Mouse (Mus musculus) left cerebral cortex, postnatal 36 days (tissue): ENCODE results near the gene Slamf8. TPM values are rescaled to one million over a fixed set of nuclear protein-coding genes. Genes with fewer than 3 reads are reported as not detected.
A peak's percentile ranks its signal among the peaks of the same experiment; 100 is the strongest.

Experiments
- DNase-seq, 2 experiments: peaks; one replicate each; pipeline ENCODE4 v3.0.0; 2021 to 2022; ENCODE audit warnings: low spot score in 2 of 2, mixed read lengths in 1 of 2
- intact Hi-C: fragments of 180-260 bp; cut with DNase I; formaldehyde crosslinking; loops from one replicate; pipeline ENCODE4 v1.15.1; 2025
- total RNA-seq, 2 experiments: library from RNA; stranded (reverse); gene quantifications; 2 replicates each; pipeline ENCODE4 v1.2.3; 2021

Gene Slamf8
- total RNA-seq, 2 experiments from 2014 or later: not detected

- no peak for DNase-seq
- intact Hi-C loops: no loop called here
Observed at GRCm38 (mm10) chr1:172611304-172611703, 20.9 kb upstream of the Slamf8 start.

DNA sequence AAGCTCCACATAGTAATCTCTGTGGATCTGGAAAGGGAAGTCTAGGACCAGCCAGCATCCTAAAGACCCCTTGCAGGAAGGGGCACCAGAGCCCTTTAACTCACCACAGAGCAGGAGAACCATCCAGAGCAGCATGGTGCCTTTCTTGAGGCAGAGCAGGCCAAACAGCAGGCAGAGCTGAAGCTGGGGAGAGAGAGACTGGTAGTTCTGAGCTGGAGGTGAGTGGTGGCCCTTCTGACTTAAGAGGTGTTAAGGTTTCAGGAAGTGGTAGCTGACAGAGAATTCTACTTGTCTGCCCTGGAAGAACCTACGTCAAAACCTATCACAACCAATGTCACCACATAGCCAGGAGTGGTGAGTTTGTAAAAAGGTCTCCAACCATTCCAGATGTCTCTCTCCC, 12.0 kb upstream of the Slamf8 start, which contains the start of gene Fcrl6:
Gene Fcrl6, minus strand, starts transcription at position 226 of the 400 bp plus-strand sequence.
- intact Hi-C loops: no loop called here
- DNase-seq: no peak

DNA sequence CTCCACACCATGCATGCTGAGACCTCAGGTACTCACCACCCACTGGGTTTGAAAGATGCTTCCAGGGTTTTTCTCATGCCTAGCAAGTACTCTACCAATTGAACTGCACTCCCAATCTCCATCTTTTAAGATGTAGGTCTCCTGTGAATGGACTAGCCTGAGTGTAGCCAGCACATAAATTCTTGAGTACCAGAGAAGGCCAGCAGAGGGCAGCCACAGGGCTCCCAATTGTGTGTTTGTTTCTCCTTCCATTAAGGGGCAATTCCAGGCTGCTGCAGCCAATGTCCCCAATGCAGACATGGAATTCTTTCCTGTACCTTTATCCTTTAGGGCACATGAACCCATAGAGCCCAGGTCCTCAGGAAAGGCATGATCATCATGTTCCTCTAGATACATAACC, 4.1 kb upstream of the Slamf8 start:
- intact Hi-C loops: no loop called here
- peak in 1 of 2 experiments; percentile 24 for DNase-seq

- intact Hi-C loops: no loop called here
- DNase-seq: no peak
Observed at GRCm38 (mm10) chr1:172593956-172594355, 3.6 kb upstream of the Slamf8 start.

GRCm38 (mm10) chr1:172593321-172593720, 3.0 kb upstream of the Slamf8 start:
- intact Hi-C loops: no loop called here
- DNase-seq: no peak

- DNase-seq: no peak
- intact Hi-C loops: no loop called here
Observed at GRCm38 (mm10) chr1:172585612-172586567, 4.5 kb downstream of the Slamf8 start.

DNA sequence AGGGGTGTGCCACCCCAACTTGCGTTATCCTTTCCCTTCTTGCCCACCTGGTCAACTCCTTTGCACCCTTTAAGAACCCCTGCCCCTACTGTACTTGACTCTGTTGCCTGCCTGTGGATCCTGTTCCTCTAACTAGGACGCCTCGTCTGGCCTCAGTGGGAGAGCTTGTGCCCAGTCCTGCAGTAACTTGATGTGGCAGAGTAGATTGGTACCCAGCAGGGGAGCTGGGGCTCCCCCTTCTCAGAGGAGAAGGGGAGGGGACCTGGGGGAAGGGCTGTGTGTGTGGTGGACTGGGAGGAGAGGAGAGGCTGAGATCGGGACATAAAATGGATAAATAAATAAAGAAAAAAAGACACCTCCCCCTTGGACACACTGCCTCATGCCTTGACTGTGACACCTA, 5.3 kb downstream of the Slamf8 start:
- intact Hi-C loops: no loop called here
- no peak for DNase-seq

DNA sequence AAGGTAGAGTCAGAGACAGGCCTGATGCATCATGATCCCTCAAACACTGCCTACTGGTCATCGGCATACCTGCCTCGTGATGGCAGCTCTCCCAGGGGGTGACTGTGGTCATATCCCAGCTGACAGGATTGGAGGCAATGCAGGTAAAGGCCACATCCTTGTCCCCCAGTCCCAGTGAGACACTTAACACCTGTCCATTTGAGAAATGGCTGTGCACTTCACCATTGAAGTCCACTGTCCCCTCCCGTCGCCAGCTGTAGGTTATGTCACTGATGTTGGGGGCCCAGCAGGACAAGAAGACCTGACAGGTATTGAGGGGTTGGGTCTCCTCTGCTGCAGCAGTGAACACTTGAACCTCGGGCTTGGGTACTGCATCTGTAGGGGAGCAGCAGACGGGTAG, 6.1 kb downstream of the Slamf8 start:
- intact Hi-C loops: no loop called here
- DNase-seq: no peak

- intact Hi-C loops: no loop called here
Observed at GRCm38 (mm10) chr1:172582436-172582835, 7.9 kb downstream of the Slamf8 start.

DNA sequence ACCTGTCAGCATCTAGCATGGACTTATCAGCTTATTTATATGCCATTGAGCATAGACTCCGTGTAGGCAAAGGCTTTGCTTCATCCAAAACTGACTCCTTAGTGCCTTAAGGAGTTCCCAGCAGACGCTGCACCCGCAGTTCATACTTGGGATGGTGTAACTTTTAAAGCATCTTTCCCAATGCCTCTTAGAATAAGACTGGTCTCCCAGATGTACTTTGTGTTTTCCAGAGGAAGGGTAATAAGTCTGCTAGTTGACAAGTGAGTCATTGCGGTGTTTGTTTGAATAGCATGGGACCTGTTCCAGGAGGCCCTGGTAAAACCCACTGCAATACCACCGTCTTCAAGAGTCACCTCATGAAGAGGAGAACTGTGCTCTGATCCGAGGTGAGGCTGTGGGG, 10.3 kb downstream of the Slamf8 start:
- intact Hi-C loops: no loop called here
- no peak for DNase-seq

More at GRCm38 (mm10) chr1:172582436-172582835, 7.9 kb downstream of the Slamf8 start:
- DNase-seq: no peak

- intact Hi-C loops: no loop called here
- DNase-seq: no peak
Observed at GRCm38 (mm10) chr1:172567758-172568157, 22.6 kb downstream of the Slamf8 start.

DNA sequence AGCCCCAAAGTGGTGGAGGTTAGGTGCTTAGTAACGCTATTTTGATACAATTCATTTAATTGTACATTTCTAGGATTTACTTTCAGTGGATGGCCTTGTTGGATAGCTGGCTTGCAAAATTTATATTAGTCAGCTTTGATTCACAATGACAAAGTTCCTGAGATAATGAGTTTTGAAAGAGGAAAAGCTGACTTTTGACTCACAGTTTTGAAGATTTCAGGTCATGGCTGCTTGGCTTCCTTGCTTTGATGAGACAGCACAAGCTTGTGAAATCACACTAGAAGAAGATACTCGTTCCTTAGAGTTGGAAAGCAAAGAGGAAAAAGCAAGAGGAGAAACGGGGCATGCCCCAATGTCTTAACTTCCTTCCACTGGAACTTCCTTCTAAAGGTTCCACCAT, 24.2 kb downstream of the Slamf8 start:
- no peak for DNase-seq
- intact Hi-C loops: no loop called here

GRCm38 (mm10) chr1:172563465-172563828, 26.9 kb downstream of the Slamf8 start:
- intact Hi-C loops: loop anchor here (2.0 to 5.0 kb wide), 2 partner anchors 35 to 54 kb away; no protein-coding TSS in a partner anchor
- no peak for DNase-seq

- intact Hi-C loops: loop anchor here (2.0 to 5.0 kb wide), 2 partner anchors 34 to 54 kb away; no protein-coding TSS in a partner anchor
- DNase-seq: peak; percentile 64 to 69
Observed at GRCm38 (mm10) chr1:172562641-172563464, 27.5 kb downstream of the Slamf8 start.

DNA sequence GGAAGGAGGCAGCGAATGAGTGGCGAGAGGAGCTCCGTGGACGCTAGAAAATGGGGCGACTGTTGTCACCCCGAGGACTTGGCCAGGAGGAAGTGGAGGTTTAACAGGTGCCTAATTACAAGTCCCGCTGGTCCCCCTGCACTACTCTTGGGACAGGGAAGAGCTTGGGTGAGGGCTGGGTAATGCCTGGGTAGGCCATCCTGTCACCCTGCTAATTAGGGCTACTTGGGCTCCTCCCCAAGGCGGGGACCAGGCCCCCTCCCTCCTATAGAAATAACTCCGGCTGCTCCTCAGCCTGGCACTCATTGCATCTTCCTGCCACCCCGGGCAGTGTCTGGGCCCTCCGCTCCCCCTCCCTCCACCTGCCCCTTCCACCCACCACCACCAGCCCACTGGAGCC, 34.7 kb downstream of the Slamf8 start, which contains the start of gene Vsig8:
Gene Vsig8, plus strand, starts transcription at position 301 of the 400 bp plus-strand sequence.
- intact Hi-C loops: no loop called here
- DNase-seq: no peak

GRCm38 (mm10) chr1:172552623-172553022, 37.7 kb downstream of the Slamf8 start:
- DNase-seq: no peak
- intact Hi-C loops: no loop called here

DNA sequence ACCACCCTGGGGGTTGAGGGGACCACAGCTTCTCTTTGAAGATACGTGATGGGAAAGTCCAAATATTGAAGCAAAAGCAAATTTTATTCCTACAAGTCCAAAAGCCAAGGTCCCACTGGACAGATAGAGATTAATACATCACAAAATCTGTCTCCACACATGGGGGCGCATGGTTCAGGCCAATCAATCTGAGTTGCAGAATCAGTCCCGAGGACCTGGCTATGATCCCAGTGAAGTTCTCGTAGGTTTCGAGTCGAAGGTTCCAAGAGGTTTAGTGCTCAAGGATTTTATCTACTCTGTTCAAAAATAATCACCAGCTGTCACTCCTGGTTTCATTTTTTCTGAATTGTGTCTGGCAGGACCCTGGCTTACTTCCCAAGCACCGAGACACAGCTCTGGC, 39.4 kb downstream of the Slamf8 start:
- DNase-seq: no peak
- intact Hi-C loops: no loop called here

DNA sequence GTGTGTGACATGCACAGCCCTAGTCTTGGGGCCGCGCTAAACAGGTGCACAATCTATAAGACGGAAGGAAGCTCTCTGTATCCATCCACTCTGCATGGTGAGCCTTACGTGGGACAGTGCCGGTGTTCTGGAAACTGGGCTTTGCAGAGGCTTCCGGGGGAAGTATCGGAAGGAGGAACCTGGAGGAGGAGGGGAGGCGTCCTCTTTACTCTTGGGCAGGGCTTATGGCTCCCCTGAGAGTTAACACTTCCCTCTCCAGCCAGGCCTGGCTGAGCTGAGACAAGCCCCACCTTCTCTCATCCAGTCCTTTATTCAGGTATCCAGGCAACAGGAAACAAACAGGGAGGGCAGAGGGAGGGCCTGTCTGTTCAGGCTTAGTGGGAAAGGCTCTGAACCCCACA, 39.8 kb downstream of the Slamf8 start:
- peak; percentile 61 to 62 for DNase-seq
- intact Hi-C loops: no loop called here

DNA sequence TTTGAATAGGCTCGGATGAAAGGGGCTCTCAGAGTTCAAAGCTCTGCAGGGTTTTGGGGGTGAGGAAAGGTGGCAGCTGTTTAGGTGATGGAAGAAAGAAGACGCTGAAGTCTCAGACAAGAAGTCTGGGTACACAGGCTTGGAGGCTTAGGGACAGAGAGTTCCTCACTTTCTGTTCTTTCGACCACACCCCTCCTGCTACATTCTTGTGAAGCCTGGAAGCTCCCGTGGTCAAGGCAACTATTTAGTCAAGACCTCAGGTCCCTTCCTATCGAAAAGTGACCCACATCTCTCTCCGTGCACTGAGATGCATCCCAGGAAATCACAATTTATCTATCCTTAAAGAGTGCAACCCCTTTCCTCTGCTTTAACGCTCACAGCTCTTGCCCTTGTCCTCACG, 40.7 kb downstream of the Slamf8 start:
- intact Hi-C loops: no loop called here
- no peak for DNase-seq

DNA sequence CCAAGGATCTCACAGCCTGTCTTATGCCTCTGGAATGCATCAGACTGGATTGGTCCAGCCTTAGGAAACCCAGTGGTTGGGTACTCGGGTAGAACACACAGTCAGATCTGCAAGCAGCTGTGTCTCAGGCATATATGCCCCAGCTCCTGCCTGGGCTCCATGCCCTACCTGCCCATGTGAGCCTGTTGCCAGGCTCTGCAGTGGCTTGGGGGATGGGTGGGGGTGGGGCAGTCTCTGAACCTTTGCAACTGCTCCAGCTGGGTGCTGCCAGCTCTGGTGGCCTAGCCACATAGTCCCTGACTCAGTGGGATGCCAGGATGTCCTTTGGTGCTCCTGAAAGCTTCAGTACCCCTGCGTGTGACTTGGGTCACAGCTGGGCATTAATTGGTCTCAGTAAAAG, 41.1 kb downstream of the Slamf8 start:
- intact Hi-C loops: no loop called here
- DNase-seq: no peak
